Mouse (Mus musculus) liver, adult 2 months (tissue): ENCODE measurements around the gene Camkk2.

Experiments
- CTCF ChIP-seq: fragments of 200-500 bp; IDR thresholded peaks from 2 replicates; pipeline ENCODE4 v1.5.1; 2011; ENCODE audit warnings: low read depth, low read length, control low read depth
- POLR2A ChIP-seq: fragments of 200-500 bp; IDR thresholded peaks from 2 replicates; pipeline ENCODE4 v1.6.1; 2011; ENCODE audit warnings: low read length, control low read depth; ENCODE audit not compliant: insufficient read depth; ENCODE audit errors: extremely low read depth

GRCm38 (mm10) chr5:122719168-122719567 is 60.0 kb downstream of the Camkk2 start:
- no peak for TF ChIP-seq CTCF
- no peak for TF ChIP-seq POLR2A
